Mouse (Mus musculus): ENCODE measurements around the gene Ak5.

GRCm38 (mm10) chr3:152667356-152668211, 576 bp downstream of the Ak5 start:
- no peak for TF ChIP-seq CTCF (IDR thresholded peaks at IDR 0.05; ENCODE audit: low read depth)
- TF ChIP-seq EP300 (IDR thresholded peaks at IDR 0.05; ENCODE audit: low read depth): no peak

All from heart, postnatal 0 days (tissue).